Mouse (Mus musculus) lung, adult 2 months (tissue): ENCODE results near the gene Il18r1.

Source experiments
- CTCF ChIP-seq: fragments of 200-500 bp; IDR thresholded peaks from 2 replicates; pipeline ENCODE4 v1.5.1; 2011; ENCODE audit warnings: mild to moderate bottlenecking, low read length, control low read depth; ENCODE audit not compliant: insufficient read depth
- POLR2A ChIP-seq: fragments of 200-500 bp; IDR thresholded peaks from 2 replicates; pipeline ENCODE4 v1.6.1; 2011; ENCODE audit warnings: low read depth, mild to moderate bottlenecking, control low read depth, low read length, borderline replicate concordance; ENCODE audit errors: extremely low read depth

GRCm38 (mm10) chr1:40547064-40547572 lies 81.8 kb downstream of the Il18r1 start:
- TF ChIP-seq CTCF (no peak), POLR2A (no peak)
